Mouse (Mus musculus) retina, embryonic 14.5 days (tissue): ENCODE measurements around the gene Pds5a.
"Not testable (repeated sequence)": the region's sequence is repeated elsewhere in the genome, so short reads cannot be mapped to it uniquely, and the experiment has no call there.

Source experiments
- DNase-seq: peaks from one replicate; pipeline ENCODE4 v3.0.0-alpha.2; 2015; ENCODE audit warnings: low spot score

Pds5a gene

DNA sequence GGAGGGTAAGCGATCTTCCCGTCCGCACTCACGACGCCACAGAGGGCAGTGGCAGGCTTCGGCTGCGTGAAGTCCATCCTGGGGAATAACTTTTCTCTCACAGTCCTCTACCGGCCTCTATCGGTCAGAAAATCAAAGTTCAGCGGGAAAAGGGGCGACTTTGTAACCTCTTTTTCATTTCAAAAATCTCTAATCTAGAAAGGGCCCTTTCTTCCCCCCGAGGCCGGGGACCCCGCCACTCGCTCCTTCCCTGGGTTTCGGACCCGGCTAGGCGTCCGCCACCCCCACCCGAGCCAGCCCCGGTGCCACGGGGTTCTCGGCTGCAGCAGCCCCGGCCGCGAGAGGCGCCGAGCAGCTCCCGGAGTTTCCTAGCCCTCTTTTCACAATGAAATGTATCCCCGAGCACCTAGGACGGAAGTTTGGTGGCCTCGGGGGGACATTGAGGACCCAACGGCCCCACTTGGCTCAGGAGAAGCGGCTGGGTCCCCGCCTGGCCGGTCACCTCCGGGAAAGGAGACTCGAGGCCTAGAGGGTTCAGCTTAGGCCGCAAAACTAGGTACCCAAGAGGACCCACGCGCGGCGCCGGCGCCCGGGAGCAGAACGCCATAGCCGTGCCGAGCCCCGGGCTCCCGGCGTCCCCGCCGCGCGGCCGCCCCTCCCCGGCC, 1.1 kb downstream of the Pds5a start:
- peak; percentile 92 for DNase-seq

- DNase-seq = not testable (repeated sequence)
These were observed 4.0 kb downstream of the Pds5a start for GRCm38 (mm10) chr5:65694076-65694475.

- DNase-seq = no peak
These were observed 5.1 kb downstream of the Pds5a start for GRCm38 (mm10) chr5:65693018-65693417.

DNA sequence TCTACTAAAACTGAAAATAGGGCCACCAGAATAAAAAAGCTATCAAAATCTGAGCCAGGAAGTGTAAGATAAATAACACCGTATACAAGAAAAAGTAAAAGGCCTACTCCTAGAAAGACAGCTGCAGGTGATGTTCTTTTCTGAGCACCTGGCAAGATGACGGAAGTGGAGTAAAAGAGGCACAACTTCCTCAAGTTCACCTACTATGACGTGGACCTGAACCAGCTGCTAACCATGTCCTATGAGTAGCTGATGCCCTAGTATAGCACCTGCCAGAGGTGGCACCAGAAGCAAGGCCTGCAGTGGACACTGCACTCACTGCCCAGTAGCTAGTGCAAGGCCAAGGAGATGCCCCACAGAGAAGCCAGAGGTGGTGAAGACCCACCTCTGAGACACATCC, 9.3 kb downstream of the Pds5a start:
- DNase-seq = no peak

DNA sequence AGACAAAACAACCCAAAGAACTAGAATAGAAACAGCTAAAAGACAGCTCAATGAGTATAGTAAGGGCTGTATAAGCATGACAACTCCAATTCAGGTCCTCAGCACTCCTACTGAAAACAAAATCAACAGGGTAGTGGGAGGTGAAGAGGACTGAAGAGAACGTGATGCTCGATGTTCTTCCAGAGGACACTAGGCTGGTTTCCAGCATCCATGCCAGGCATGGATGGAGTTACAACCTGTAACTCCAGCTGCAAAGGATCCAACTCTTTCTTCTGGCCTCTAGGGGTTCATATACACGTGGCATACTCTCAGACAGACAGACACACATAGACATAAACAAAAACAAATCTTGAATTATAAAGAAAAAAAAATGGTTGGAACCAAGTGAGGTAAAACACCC, 11.3 kb downstream of the Pds5a start:
- no peak for DNase-seq

DNA sequence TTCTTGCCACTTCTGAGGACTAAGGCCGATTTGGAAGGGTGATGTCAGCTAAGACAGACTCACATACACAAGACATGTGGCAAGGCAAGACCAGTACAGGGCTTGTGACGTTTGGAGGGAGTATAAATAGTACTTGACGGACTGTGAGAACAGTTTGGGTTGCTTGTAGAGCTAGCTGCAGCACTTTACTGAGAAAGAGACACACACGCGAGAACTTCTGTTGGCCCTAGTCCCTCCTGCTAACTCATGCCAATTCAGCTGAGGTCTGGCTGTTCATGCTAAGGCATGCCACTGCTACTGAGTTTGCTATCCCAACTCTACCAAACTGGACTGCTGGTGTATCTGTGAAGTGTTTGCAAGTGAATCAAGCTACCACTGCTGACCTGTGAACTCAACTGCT, 19.2 kb downstream of the Pds5a start:
- DNase-seq = no peak

DNA sequence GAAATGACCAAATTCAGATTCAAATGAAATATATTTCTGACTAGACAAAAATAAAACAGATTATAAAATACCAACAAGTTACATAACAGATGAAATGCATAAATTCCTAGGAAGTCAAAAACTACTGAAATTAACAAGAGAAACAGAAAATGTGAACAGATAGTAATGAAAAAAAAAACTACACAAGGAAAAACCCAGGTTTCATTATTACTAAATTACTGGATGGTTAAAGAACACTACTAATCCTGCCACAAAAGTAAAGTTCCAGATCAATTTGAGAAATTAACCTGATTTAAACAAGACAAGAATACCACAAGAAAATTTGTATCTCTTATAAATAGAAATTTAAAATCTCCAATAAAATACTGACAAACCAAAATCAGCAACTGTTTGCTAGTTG, 25.9 kb downstream of the Pds5a start:
- no peak for DNase-seq

DNA sequence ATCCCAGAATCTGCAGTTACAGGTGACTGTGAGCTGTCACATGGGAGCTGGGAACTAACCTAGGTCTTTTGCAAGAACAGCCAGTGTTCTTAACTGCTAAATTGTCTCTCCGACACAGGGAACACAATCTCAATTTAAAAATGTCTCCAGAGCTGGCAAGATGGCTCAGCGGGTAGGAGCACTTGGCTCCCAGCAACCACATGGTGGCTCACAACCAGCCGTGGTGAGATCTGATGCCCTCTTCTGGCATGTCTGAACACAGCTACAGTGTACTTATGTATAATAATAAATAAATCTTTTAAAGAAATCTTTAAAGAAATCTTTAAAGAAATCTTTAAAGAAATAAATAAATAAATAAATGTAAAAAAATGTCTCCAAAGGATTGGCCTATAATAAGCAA, 30.4 kb downstream of the Pds5a start:
- no peak for DNase-seq

GRCm38 (mm10) chr5:65665370-65665769, 32.7 kb downstream of the Pds5a start:
- no peak for DNase-seq

DNA sequence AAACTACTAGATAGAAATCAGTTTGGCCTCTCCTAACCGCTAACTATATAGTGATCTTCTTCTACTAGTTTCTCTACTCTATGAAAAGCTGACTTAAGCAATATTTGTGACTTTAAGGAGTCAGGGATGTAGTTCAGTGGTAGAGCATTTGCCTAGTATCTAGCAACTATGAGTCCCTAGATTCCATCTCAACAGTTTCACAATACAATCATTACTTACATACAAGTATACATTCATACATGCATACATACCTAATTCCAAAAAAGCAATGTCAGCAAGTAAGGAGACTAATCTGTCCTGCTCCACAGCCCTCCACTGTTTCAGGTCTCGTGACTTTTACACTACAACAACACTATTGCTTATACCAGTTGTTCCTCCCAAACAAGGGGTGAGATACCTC, 36.1 kb downstream of the Pds5a start:
- no peak for DNase-seq

- no peak for DNase-seq
These were observed 44.3 kb downstream of the Pds5a start for GRCm38 (mm10) chr5:65653786-65654185.

DNA sequence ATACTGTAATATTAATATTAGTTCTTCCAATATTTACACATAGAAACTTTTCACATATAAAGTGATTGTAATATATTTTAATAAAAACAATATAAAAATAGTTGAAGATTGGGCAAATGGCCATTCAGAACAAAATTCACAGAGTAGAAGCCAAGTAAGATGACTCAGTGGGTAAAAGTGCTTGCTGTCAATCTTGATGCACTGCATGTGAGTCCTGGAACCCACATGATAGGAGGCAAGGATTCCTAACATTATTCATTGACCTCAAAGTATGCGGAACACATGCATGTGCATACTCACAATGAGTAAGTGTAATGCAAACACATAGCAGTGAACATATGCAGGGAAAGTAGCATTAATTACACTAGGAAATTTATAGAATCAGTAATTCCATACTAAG, 59.2 kb downstream of the Pds5a start:
- no peak for DNase-seq

DNA sequence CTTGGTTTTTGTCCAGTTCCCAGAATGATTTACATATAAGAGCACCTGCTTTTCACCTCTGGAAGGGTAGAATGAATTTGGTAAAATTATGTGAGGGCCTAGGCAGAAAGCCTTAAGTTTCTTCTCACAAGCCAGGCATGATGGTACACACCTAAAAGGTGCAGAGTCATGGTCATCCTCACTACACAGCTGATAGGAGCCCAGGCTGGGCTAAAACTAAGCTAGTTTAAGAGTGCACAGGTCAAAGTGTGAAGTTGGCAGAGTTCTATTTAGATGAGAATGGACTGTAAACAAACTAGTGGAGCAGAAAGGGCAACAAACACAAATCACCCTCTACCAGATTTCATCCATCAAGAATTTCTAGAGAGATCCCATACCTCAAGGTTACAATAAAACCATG, 73.7 kb downstream of the Pds5a start:
- no peak for DNase-seq

GRCm38 (mm10) chr5:65613152-65613924, 84.7 kb downstream of the Pds5a start:
- DNase-seq = no peak

- DNase-seq = no peak
These were observed 87.5 kb downstream of the Pds5a start for GRCm38 (mm10) chr5:65610541-65610940.

DNA sequence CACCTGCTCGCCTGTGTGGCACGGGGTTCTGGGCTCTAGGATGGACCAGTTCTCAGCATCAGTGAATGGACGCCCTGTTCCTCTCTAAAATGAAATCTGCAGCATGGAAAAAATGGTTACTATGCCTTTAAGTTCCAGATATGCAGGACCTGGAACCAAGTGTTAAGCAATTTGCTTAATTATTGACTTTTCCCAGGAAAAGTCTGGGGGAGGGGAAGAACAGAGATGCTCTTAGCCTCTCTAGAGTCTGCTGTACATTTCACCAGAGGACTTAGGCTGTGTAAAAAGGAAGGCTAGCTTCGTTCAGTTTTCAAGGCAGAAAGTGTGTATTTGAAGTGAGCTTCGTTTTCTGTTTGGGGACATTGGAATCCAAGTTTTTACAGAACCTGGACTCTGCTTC, 88.3 kb downstream of the Pds5a start:
- no peak for DNase-seq

- DNase-seq = no peak
These were observed 91.3 kb downstream of the Pds5a start for GRCm38 (mm10) chr5:65606820-65607219.

- no peak for DNase-seq
These were observed 98.4 kb downstream of the Pds5a start for GRCm38 (mm10) chr5:65599681-65600080.

DNA sequence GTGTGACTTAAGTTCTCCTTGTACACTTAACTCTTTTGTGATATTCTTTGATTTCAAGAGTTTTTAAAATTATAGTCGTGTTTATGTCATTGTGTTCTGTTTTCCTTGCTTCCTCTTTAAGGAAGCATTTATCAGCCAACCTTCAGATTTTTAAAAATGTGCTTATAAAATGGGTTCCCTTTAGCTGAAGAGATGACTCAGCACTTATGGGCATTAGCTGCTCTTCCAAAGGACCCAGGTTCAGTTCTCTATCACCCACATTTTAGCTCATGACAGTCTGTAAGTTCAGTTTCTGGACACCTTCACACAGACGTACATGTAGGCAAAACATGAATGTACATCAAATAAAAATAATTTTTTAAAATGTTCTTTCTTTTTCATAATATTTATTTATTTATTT, 105.7 kb downstream of the Pds5a start:
- DNase-seq = no peak

DNA sequence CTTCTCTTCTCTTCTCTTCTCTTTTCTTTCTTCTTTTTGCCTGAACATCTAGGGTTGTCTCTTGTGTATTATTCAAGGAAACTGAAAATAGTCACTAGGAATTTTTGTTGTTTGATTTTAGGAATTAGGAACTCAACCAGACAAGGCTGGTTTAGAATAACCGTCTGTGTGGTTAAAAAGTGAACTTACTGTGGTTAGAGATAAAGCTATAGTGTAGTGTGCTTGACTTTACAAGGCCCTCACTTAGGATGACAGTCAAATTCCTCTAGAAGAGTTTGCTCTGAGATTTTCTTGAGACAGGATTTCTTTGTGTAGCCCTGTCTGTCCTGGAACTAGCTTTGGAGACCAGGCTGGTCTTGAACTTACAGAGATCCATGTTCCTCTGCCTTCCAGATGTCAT, 107.9 kb downstream of the Pds5a start:
- no peak for DNase-seq

- DNase-seq = no peak
These were observed 111.8 kb downstream of the Pds5a start for GRCm38 (mm10) chr5:65586291-65586690.

GRCm38 (mm10) chr5:65578545-65578944, 119.5 kb downstream of the Pds5a start:
- DNase-seq = no peak

GRCm38 (mm10) chr5:65575896-65576295, 122.2 kb downstream of the Pds5a start:
- no peak for DNase-seq

- no peak for DNase-seq
These were observed 123.2 kb downstream of the Pds5a start for GRCm38 (mm10) chr5:65574876-65575275.
